Mouse (Mus musculus): ENCODE data around the gene Olfr229. TPM values are rescaled to one million over a fixed set of nuclear protein-coding genes. Genes with fewer than 3 reads are reported as not detected.

Olfr229 gene
- not detected for polyA plus RNA-seq (2014; fragmentation: Illumina TruSeq; extraction: RNeasy Lipid Tissue Mini Kit (QIAGEN cat#74804))

DNA sequence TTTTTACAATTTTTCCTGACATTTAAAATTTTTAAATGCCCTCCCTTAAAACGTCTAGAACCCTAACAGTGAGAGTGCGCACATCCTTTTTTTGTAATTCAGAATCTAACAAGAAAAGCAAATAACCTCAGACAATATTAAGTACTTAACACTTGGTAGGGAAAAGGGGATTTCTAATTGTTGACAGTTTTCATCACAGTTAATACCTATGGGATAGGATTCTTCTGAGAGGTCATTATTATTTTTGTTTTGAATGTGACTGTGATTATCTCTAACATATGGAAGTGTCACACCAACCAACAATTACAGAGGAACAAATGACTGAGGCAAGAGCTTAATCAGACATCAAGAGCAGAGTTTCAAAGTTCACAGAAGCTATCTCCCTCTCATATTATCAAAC is at the start of gene Olfr229:
Gene Olfr229, plus strand, starts transcription at position 301 of the 400 bp plus-strand sequence.

DNA sequence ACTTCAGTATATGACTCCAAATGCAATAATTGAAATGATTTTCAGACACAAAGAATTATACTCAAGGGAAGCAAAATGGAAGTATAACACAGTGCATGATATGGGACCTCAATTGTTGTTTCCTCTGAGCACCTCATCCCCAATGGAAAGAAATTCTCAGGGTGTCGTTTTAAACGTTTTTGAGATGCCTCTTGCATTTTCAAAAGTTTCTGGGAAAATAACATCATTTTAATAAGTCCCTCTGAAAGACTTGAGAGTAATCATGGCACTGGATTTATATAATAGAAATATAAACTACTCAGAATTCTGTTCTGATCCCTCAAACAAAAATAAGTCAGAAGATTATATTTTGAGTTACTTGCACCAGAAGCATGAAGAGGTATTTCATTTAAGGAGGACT is 41.0 kb upstream of the Olfr229 start, which contains the start of gene Olfr972:
Gene Olfr972, plus strand, starts transcription at position 301 of the 400 bp plus-strand sequence.

DNA sequence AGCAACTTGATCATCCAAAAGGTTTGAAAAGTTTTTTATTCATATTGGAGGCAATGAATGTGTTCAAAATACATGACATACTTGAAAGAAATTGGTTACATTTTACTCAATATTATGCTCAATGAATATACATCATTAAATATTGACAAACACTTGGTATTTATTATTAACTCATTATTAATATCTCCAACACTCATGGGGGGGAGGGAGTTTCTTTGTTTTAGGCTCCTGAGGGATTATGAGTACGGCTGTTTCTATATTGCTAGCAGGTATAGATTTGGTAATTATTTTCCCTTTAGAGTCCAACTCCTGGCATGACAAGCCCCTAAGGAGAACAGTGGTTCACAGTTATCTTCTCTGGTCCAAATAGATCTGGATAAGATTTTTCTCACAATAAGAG is 30.1 kb downstream of the Olfr229 start, which contains the start of gene Olfr974:
Gene Olfr974, plus strand, starts transcription at position 301 of the 400 bp plus-strand sequence.

DNA sequence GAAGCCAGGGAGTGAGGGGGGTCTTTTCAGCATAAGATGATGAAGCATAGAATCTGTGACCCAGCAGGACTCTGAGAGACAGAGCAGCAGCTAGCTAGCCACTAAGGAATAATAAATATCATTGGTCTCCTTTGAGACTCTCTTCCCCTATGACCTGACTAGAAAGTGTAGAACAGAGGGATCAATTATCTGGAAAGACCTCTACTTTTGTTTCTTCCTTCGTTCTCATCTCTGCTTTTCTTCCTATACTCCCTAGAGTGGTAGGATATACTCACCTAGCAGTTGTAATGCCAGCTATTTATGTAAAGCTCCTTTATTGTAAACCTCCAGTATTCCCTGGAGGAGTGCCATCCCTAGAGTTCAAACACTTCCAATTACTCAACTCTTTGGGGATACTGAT is 44.8 kb downstream of the Olfr229 start, which contains the start of gene Olfr975:
Gene Olfr975, minus strand, starts transcription at position 101 of the 400 bp plus-strand sequence.

DNA sequence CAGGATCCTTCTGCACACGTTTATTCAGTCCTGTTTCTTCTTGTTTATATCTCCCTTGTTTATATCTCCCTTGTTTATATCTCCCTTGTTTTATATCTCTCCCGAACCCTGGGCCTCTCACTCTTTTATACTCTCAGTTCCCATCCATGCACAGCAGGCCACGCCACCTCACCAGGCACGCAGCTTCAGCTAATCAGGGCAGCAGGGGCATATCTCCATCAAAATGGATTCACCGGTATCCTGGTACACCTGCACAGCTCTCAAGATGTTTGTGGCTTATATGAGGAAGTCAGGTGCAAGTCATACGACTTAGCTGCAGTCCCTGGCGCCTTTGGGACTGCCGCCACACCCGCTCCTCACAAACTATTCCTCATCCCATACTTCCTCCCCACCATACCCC is 53.9 kb downstream of the Olfr229 start, which contains the start of gene Olfr976:
Gene Olfr976, minus strand, starts transcription at position 101 of the 400 bp plus-strand sequence.

Other genes with a start within 250 kb of the Olfr229 start
- gene Olfr963, start 240.1 kb upstream of the Olfr229 start, polyA plus RNA-seq (2014; fragmentation: Illumina TruSeq; extraction: RNeasy Lipid Tissue Mini Kit (QIAGEN cat#74804)): not detected
- gene Olfr149, start 200.2 kb upstream of the Olfr229 start, polyA plus RNA-seq (2014; fragmentation: Illumina TruSeq; extraction: RNeasy Lipid Tissue Mini Kit (QIAGEN cat#74804)): not detected
- not detected for gene Olfr965, start 196.0 kb upstream of the Olfr229 start, polyA plus RNA-seq (2014; fragmentation: Illumina TruSeq; extraction: RNeasy Lipid Tissue Mini Kit (QIAGEN cat#74804))
- gene Olfr150, start 176.4 kb upstream of the Olfr229 start, polyA plus RNA-seq (2014; fragmentation: Illumina TruSeq; extraction: RNeasy Lipid Tissue Mini Kit (QIAGEN cat#74804)): not detected
- not detected for gene Olfr967, start 161.1 kb upstream of the Olfr229 start, polyA plus RNA-seq (2014; fragmentation: Illumina TruSeq; extraction: RNeasy Lipid Tissue Mini Kit (QIAGEN cat#74804))
- not detected for gene Olfr968, start 124.1 kb upstream of the Olfr229 start, polyA plus RNA-seq (2014; fragmentation: Illumina TruSeq; extraction: RNeasy Lipid Tissue Mini Kit (QIAGEN cat#74804))
- gene Olfr969, start 116.4 kb upstream of the Olfr229 start, polyA plus RNA-seq (2014; fragmentation: Illumina TruSeq; extraction: RNeasy Lipid Tissue Mini Kit (QIAGEN cat#74804)): not detected
- gene Olfr970, start 98.5 kb upstream of the Olfr229 start, polyA plus RNA-seq (2014; fragmentation: Illumina TruSeq; extraction: RNeasy Lipid Tissue Mini Kit (QIAGEN cat#74804)): not detected
- gene Olfr971, start 70.5 kb upstream of the Olfr229 start, polyA plus RNA-seq (2014; fragmentation: Illumina TruSeq; extraction: RNeasy Lipid Tissue Mini Kit (QIAGEN cat#74804)): not detected
- gene Olfr972, start 40.9 kb upstream of the Olfr229 start, polyA plus RNA-seq (2014; fragmentation: Illumina TruSeq; extraction: RNeasy Lipid Tissue Mini Kit (QIAGEN cat#74804)): not detected
- gene Olfr974, start 30.2 kb downstream of the Olfr229 start, polyA plus RNA-seq (2014; fragmentation: Illumina TruSeq; extraction: RNeasy Lipid Tissue Mini Kit (QIAGEN cat#74804)): not detected
- gene Olfr975, start 44.7 kb downstream of the Olfr229 start, polyA plus RNA-seq (2014; fragmentation: Illumina TruSeq; extraction: RNeasy Lipid Tissue Mini Kit (QIAGEN cat#74804)): not detected
- 10.5 TPM for gene Olfr976, start 53.8 kb downstream of the Olfr229 start, polyA plus RNA-seq (2014; fragmentation: Illumina TruSeq; extraction: RNeasy Lipid Tissue Mini Kit (QIAGEN cat#74804))
- not detected for gene Olfr978, start 84.8 kb downstream of the Olfr229 start, polyA plus RNA-seq (2014; fragmentation: Illumina TruSeq; extraction: RNeasy Lipid Tissue Mini Kit (QIAGEN cat#74804))
- not detected for gene Olfr979, start 96.1 kb downstream of the Olfr229 start, polyA plus RNA-seq (2014; fragmentation: Illumina TruSeq; extraction: RNeasy Lipid Tissue Mini Kit (QIAGEN cat#74804))
- not detected for gene Olfr980, start 102.2 kb downstream of the Olfr229 start, polyA plus RNA-seq (2014; fragmentation: Illumina TruSeq; extraction: RNeasy Lipid Tissue Mini Kit (QIAGEN cat#74804))
- gene Olfr981, start 114.1 kb downstream of the Olfr229 start, polyA plus RNA-seq (2014; fragmentation: Illumina TruSeq; extraction: RNeasy Lipid Tissue Mini Kit (QIAGEN cat#74804)): not detected
- not detected for gene Olfr982, start 166.5 kb downstream of the Olfr229 start, polyA plus RNA-seq (2014; fragmentation: Illumina TruSeq; extraction: RNeasy Lipid Tissue Mini Kit (QIAGEN cat#74804))
- not detected for gene Olfr983, start 186.3 kb downstream of the Olfr229 start, polyA plus RNA-seq (2014; fragmentation: Illumina TruSeq; extraction: RNeasy Lipid Tissue Mini Kit (QIAGEN cat#74804))
- not detected for gene Olfr984, start 206.9 kb downstream of the Olfr229 start, polyA plus RNA-seq (2014; fragmentation: Illumina TruSeq; extraction: RNeasy Lipid Tissue Mini Kit (QIAGEN cat#74804))
- gene Olfr985, start 222.8 kb downstream of the Olfr229 start, polyA plus RNA-seq (2014; fragmentation: Illumina TruSeq; extraction: RNeasy Lipid Tissue Mini Kit (QIAGEN cat#74804)): not detected
- gene Tmem225, start 240.8 kb downstream of the Olfr229 start, polyA plus RNA-seq (2014; fragmentation: Illumina TruSeq; extraction: RNeasy Lipid Tissue Mini Kit (QIAGEN cat#74804)): not detected